Mouse (Mus musculus) kidney, adult 9 months (tissue): ENCODE measurements at regions not wholly inside any gene's neighbourhood (a gene's known extent, or its start where the extent isn't known, plus 50 kb on each side); places are given as distances from the start of the nearest gene placed in this dataset.

ENCODE experiments used
- DNase-seq: peaks from one replicate; pipeline ENCODE4 v3.0.0; 2022

DNA sequence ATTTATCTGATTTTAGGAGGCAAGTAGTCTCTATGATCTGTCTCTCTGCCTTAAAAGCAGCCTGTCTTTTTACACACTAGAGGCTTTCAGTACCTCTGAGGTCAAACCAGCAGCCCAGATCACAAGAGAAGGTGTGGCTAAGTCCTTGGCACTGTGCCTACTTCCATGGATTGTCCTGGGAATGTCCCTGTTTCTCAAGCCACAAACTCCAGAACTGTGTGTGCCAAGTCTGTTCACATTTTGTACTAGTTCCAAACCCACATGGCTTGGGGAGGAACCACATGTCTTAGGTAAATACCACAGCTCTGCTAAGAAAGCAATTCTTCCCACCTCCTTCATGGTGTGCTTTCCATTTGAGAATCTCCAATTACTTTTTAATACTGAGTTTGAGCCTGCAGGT is 262.9 kb downstream of the Gm17267 start:
- DNase-seq = peak; percentile 11
